Mouse (Mus musculus) liver, postnatal 0 days (tissue): ENCODE data around the gene Zdhhc17.

ENCODE experiments used
- CTCF ChIP-seq: sonication (generic); IDR thresholded peaks from 2 replicates; pipeline ENCODE4 v1.5.1; 2016; ENCODE audit warnings: antibody characterized with exemption, low read depth
- EP300 ChIP-seq: IDR thresholded peaks from 2 replicates; pipeline ENCODE4 v1.6.1; 2016; ENCODE audit warnings: antibody characterized with exemption, low read depth, mild to moderate bottlenecking

GRCm38 (mm10) chr10:110942806-110943205, 67.1 kb downstream of the Zdhhc17 start:
- TF ChIP-seq CTCF: no peak
- TF ChIP-seq EP300: no peak
